Mouse (Mus musculus) heart, embryonic 10.5 days (tissue): ENCODE data around the gene Ifna16. TPM values are rescaled to one million over a fixed set of nuclear protein-coding genes. Genes with fewer than 3 reads are reported as not detected.

Source experiments
- DNase-seq: peaks from one replicate; pipeline ENCODE4 v3.0.0-alpha.2; 2017; ENCODE audit warnings: low spot score
- H3K27ac ChIP-seq: fragments of 300-500 bp; sonication (generic); 2 replicates; pipeline ENCODE4 v1.5.1; 2016; ENCODE audit warnings: mild to moderate bottlenecking
- H3K27me3 ChIP-seq: fragments of 300-500 bp; sonication (generic); 2 replicates; pipeline ENCODE4 v1.6.1; 2016; ENCODE audit warnings: mild to moderate bottlenecking; ENCODE audit not compliant: poor library complexity, insufficient read depth, severe bottlenecking
- H3K36me3 ChIP-seq: fragments of 300-500 bp; sonication (generic); 2 replicates; pipeline ENCODE4 v1.6.1; 2016; ENCODE audit warnings: mild to moderate bottlenecking, moderate library complexity
- H3K4me1 ChIP-seq: fragments of 300-500 bp; sonication (generic); 2 replicates; pipeline ENCODE4 v1.6.1; 2016; ENCODE audit warnings: mild to moderate bottlenecking
- H3K4me3 ChIP-seq: fragments of 300-500 bp; sonication (generic); 2 replicates; pipeline ENCODE4 v1.5.1; 2016; ENCODE audit warnings: mild to moderate bottlenecking, moderate library complexity
- H3K9me3 ChIP-seq: fragments of 300-500 bp; sonication (generic); 2 replicates; pipeline ENCODE4 v1.6.1; 2016; ENCODE audit warnings: mild to moderate bottlenecking, moderate library complexity
- WGBS: fragments of 180-500 bp; shearing (Covaris S2); methylation state at CpG from one replicate; pipeline ENCODE4 v1.1.7; 2016; 5-methylcytosine and 5-hydroxymethylcytosine counted together
- polyA plus RNA-seq: library from polyadenylated mRNA; unstranded; fragments of >200 nt; fragmentation: Nextera tagmentation; extraction: Ambion mirVana; gene quantifications from 2 replicates; pipeline ENCODE4 v1.2.1, GENCODE M21; 2016

Gene Ifna16
- polyA plus RNA-seq, result not detected in 2 replicates

DNA sequence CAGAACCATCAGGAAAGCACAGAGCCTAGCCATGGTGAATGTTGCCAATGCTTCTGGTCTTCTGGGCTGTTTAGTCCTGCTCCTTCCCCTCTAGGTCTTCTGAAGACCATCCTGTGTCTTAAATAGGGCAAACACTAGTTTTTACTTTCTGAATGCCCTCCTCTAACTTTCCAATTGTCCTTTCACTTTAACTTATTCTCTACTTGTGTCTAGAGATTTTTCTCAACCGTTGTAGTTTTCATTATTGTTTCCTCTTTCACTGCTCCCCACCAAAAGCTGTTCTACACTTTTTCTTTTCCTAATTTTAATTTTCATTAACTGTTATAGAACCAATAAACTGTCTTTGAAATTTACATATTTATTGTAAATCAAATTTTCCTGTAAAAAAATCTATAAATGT is at the start of gene Ifna16:
Gene Ifna16 (minus strand): TSS at position 101 of the 400 bp plus-strand sequence.
- Histone ChIP-seq H3K9me3 (no peaks in the 10 kb centered on the region), H3K4me3 (no peak within 1 kb of the TSS), H3K27ac (no peak within 1 kb of the TSS), H3K36me3 (no peaks in the 10 kb centered on the region), H3K4me1 (no peaks in the 10 kb centered on the region), H3K27me3 (no peaks in the 10 kb centered on the region)
- DNase-seq, result no peak
- 86% methylated on average over 1 of the region's 1 CpGs for WGBS

DNA sequence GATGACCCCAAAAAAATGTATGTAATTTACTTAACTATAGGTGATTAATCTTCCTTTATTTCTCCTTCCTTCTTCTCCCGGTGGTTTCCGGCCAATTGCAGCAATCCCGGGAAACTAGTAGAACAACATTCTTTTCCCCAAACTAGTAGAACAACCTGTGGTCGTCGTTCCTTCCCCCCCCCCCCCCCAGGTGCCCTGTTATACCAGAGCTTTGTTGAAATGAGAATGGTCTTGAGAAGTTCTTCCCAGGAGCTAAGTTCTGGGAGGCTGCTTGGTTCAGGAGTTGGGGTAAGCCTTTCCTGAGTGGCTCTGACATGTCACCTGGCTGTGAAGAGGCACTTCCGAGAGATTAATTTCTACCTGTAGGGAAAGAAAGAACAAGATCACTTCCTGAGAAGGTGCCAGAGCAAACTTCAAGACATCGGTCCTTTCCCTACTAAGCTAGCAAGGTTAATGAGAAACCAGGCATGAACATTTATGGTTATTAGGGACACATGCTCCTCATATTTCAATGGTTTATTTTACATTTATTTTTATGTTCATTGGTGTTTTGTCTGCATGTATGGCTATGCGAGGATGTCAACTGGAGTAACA is 46.9 kb upstream of the Ifna16 start:
- Histone ChIP-seq H3K27ac (no peak overlapping the region), H3K4me1 (peaks cover 14% of the 10 kb centered on the region), H3K36me3 (peaks cover 13% of the 10 kb centered on the region), H3K9me3 (no peaks in the 10 kb centered on the region), H3K27me3 (no peaks in the 10 kb centered on the region), H3K4me3 (no peak overlapping the region)
- whole genome bisulfite sequencing, result 63% methylated on average over 8 of the region's 8 CpGs
- DNase-seq, result no peak

DNA sequence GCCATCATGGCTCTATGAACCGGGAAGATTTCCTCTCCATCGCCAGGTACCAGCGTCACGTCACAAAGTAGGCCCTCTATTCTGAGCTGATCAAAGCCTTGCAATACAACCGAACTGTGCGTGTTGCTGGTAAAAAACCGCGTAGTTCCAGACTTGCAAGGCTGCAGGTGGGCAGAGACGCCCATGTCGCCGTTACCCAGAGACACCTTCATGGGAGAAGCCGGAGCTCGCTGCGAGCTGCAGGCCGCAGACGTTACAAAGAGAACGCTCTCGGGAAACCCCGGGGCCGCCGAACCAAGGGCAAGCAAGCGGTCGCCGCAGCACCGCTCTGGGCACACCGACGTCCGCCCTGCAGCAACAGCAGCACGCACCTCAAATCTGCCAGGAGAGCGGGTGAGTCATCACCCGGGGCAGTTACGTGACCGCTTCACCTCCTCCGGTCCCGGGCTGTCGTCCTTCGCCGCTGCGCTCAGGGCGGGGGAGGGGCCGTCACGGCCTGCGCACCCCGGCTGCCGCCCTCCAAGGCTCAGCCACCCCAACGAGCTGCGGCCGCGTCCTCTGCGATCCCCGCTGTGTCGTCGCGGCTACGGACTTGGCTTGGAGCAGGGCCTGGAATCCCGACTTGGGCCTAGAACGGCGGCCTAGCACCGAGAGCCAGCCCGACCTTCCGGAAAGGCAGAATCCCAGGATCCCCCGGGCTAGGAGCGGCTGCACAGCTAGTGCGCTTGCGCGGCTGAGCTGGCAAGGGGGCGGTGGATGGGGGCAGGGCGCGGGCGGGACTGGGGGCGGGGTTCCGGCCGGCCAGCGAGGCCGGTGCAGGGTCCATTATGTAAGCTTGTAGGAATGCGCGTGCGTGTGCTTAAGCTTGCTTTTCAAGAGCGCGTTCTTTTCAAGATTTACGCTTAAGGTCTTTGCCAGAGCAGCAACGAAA is 45.3 kb upstream of the Ifna16 start, which contains the start of the genes Gm26566 and Klhl9:
Gene Gm26566 (plus strand): TSS at position 15 of the 931 bp plus-strand sequence.
Gene Klhl9 (minus strand): TSS at position 675 of the 931 bp plus-strand sequence.
- peak; percentile 98 for DNase-seq
- under 1% methylated on average over 82 of the region's 82 CpGs for WGBS

DNA sequence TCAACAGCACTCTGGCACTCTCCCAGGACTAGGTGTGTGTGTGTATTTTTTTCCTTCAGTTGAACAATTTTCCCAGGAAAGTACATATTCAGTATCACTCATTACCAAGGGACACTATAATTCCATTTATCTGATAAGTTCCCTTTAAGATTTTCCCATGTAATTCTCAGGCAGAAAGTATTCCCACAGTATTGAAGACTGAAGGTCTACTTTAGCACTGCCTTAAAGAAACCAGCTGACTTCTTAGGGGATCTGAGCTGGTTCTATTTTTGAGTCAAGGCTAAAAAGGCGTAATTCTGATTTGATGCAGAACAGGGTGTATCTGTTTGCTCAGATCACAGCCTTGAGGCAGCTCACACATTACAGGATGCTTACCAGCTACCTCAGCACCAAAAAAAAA is 42.0 kb upstream of the Ifna16 start:
- Histone ChIP-seq H3K36me3 (peaks cover 47% of the 10 kb centered on the region), H3K27ac (no peak overlapping the region), H3K4me1 (peaks cover 14% of the 10 kb centered on the region), H3K9me3 (no peaks in the 10 kb centered on the region), H3K4me3 (peak overlapping the region; percentile 98), H3K27me3 (no peaks in the 10 kb centered on the region)
- 43% methylated on average over 1 of the region's 1 CpGs for WGBS
- DNase-seq, result no peak

More for the DNA sequence above, 45.3 kb upstream of the Ifna16 start, which contains the start of the genes Gm26566 and Klhl9:
- H3K9me3 ChIP-seq, result no peaks in the 10 kb centered on the region
- peaks cover 22% of the 10 kb centered on the region for H3K36me3 ChIP-seq
- H3K27me3 ChIP-seq, result no peaks in the 10 kb centered on the region
- peak within 1 kb of the TSS; percentile 98 for H3K4me3 ChIP-seq
- peaks cover 14% of the 10 kb centered on the region for H3K4me1 ChIP-seq
- H3K27ac ChIP-seq, result peak within 1 kb of the TSS; percentile 100

DNA sequence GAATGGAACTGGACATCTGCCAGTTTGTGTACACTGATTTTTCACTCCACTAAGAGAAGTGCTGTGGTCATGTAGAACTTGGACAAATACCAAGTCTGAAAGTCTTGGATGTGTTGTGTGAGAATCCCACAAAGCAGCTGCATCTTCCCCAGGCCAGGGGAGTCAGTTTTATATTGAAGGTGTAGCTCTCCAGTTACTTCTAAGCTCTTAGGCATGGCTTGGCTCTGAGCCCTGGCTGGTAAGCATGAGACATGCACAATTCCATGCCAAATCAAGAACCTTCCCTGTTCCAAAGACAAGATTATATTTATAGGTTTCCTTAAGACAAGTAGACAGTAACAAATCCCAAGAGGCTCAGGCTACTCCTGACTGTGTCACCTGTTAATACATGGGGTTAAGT is 38.3 kb upstream of the Ifna16 start:
- DNase-seq, result no peak
- Histone ChIP-seq H3K27ac (no peak overlapping the region), H3K27me3 (no peaks in the 10 kb centered on the region), H3K4me3 (no peak overlapping the region), H3K36me3 (peaks cover 43% of the 10 kb centered on the region), H3K4me1 (peaks cover 2% of the 10 kb centered on the region), H3K9me3 (no peaks in the 10 kb centered on the region)

DNA sequence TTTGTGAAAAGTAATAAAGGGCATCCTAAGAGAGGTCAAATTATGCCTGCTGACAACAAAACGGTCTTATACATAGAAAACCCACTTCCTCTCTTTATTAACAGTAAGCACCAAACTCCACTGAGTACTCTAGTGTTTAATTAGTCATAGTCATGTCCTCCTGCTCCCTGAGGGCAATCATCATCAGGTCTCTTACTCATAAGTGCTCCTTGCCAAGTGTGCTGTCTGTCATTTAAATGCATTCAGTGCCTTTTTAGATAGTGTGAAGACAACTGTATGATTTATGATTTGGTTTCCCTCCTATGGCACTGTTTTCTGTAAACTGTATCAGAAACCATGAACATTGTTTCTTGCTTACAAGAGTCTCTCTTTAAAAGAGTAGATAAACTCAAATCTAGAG is 37.6 kb upstream of the Ifna16 start:
- Histone ChIP-seq H3K4me3 (no peak overlapping the region), H3K27me3 (no peaks in the 10 kb centered on the region), H3K9me3 (no peaks in the 10 kb centered on the region), H3K36me3 (peaks cover 41% of the 10 kb centered on the region), H3K4me1 (no peaks in the 10 kb centered on the region), H3K27ac (no peak overlapping the region)
- WGBS, result 94% methylated on average over 1 of the region's 1 CpGs
- no peak for DNase-seq

DNA sequence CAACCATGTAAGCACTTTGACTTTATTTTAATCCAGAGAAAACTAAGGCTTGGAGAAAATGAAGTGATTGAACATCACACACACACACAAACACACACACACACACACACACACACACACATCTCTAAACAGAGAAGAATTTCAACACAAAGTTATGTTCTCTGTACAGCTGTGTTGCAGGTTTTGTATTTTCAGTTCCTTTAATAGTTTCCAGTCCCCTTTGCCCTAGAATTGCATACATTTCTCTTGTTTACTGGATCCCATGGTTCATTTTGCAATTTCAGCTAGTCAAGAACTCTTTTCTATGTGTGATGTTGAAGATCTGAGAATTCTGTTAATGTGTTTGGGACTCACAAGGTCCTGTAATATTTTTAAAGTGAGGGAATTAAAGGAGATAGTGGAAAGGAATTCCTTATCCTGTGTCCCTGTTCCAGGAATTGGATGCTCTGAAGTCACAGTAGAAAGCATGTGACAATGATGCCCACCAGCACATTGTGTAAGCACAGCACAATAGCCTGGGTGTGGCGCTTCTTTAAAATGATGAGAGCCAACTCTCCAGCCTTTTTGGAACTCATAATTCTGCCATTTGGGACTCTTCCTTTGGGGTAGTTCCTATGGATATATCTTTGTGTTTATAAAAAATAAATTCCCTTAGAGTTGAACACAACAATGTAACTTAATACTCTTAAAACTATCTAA is 30.6 kb upstream of the Ifna16 start:
- no peak for DNase-seq
- Histone ChIP-seq H3K27me3 (no peaks in the 10 kb centered on the region), H3K36me3 (no peaks in the 10 kb centered on the region), H3K9me3 (no peaks in the 10 kb centered on the region), H3K4me3 (no peak overlapping the region), H3K4me1 (no peaks in the 10 kb centered on the region), H3K27ac (no peak overlapping the region)
- WGBS, result 87% methylated on average over 1 of the region's 1 CpGs

DNA sequence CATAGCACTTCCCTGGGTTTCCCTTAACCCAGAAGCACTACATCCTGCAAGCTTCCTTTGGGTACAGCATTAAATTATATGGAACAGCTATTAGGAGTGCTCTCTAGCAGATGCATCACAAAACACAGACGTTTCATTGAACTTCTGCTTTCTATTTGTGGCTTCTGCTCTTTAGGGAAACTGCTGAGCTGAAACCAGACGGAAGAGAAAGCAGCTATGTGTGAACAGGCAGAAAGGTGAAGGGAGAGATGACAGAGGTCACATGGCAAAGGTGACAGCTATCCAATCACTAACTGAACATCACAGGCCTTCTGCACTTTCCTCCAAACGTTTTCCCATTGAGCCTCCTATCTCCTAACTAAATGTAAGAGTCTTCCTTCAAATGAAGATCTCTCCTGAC is 29.2 kb upstream of the Ifna16 start:
- Histone ChIP-seq H3K36me3 (no peaks in the 10 kb centered on the region), H3K9me3 (no peaks in the 10 kb centered on the region), H3K27me3 (no peaks in the 10 kb centered on the region), H3K4me3 (no peak overlapping the region), H3K27ac (no peak overlapping the region), H3K4me1 (no peaks in the 10 kb centered on the region)
- WGBS, result 25% methylated on average over 3 of the region's 3 CpGs
- DNase-seq, result no peak

DNA sequence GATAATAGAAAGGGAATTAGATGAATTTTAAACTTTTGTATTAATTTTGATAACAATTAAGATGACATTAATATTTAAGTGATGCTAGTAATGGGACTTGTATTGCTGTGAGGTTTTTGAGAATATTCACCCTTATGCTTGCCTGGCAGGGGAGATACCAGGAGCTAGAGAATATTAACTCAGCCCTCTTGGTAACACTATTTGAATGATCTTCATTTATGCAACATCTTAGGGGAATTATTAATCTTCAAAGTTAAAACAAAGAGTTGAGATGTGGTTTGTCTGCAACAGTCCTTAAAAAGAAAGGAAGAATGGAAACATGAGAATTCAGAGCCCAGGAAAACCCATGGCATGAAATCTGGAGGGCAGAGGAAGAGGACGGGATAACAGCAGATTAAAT is 22.6 kb upstream of the Ifna16 start:
- WGBS, result 65% methylated on average over 1 of the region's 1 CpGs
- H3K27ac ChIP-seq, result no peak overlapping the region

DNA sequence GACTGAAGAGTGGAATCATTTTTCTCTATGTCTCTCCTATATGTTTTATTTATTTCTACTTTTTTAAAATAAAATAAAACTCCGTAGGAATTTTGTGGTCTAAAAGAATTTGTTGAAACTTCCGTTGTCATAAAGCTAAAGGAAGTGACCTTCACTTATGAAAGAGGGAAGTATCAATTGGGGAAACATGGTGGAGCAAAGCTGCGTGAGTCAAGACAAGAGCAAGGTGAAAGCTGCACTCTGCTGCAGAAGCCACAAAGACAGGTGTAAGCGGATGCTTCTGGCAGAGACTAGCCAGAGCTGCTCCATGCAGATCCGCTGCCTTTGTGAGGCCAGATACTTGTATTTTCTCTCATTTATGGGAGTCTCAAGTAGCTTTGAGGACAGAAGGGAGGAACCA is 22.1 kb upstream of the Ifna16 start:
- Histone ChIP-seq H3K27ac (no peak overlapping the region), H3K4me3 (no peak overlapping the region), H3K4me1 (no peaks in the 10 kb centered on the region), H3K9me3 (no peaks in the 10 kb centered on the region), H3K36me3 (no peaks in the 10 kb centered on the region), H3K27me3 (no peaks in the 10 kb centered on the region)
- DNase-seq, result no peak
- WGBS, result 77% methylated on average over 5 of the region's 5 CpGs

More for the DNA sequence above, 22.6 kb upstream of the Ifna16 start:
- no peak overlapping the region for H3K4me3 ChIP-seq
- no peaks in the 10 kb centered on the region for H3K36me3 ChIP-seq
- H3K9me3 ChIP-seq, result no peaks in the 10 kb centered on the region
- H3K27me3 ChIP-seq, result no peaks in the 10 kb centered on the region
- DNase-seq, result no peak
- no peaks in the 10 kb centered on the region for H3K4me1 ChIP-seq

DNA sequence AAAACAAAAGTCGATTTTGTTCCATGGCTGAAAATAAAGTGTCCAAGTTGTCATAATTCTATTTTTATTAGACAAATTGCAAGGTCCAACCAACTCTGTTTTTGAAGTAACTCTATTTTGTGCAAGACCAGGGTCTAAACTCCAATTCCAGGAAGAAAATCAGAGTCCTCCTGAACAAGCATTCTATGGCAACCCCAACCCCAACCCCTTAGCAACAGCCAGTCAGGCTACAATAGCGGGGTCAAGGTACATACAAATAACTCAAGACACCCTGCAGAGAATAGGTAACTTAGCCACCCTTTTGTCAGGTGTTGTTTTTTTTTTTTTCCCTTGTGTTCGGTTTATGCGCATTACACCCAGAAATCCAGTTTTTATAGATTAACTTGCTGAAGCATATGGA is 21.0 kb upstream of the Ifna16 start:
- H3K9me3 ChIP-seq, result no peaks in the 10 kb centered on the region
- H3K4me1 ChIP-seq, result no peaks in the 10 kb centered on the region
- no peak for DNase-seq
- H3K27ac ChIP-seq, result no peak overlapping the region
- no peaks in the 10 kb centered on the region for H3K27me3 ChIP-seq
- no peaks in the 10 kb centered on the region for H3K36me3 ChIP-seq
- no peak overlapping the region for H3K4me3 ChIP-seq
- WGBS, result 81% methylated on average over 4 of the region's 4 CpGs

DNA sequence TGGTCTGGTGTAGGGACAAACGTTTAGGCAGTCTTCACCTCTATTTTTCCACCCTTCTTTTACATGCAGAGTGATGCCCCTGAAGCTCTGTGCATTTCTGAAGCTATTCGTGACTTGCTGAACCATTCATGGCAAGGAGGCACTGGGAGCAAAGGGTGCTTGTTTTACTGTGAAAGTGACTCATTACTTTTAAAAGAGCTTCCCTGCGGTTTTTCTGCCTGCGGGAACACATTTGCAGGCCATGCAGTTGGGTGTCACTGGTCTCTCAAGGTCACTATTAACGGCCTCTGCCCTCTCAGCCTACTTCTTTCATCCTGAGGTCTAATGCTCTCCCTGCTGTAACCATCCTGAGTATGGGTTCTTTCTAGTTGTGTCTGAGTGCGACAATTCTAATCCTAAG is 20.4 kb upstream of the Ifna16 start:
- Histone ChIP-seq H3K9me3 (no peaks in the 10 kb centered on the region), H3K4me3 (no peak overlapping the region), H3K27me3 (no peaks in the 10 kb centered on the region), H3K36me3 (no peaks in the 10 kb centered on the region), H3K4me1 (no peaks in the 10 kb centered on the region), H3K27ac (no peak overlapping the region)
- no peak for DNase-seq
- 58% methylated on average over 6 of the region's 6 CpGs for WGBS
